Mouse (Mus musculus) midbrain, embryonic 12.5 days (tissue): ENCODE measurements at regions not wholly inside any gene's neighbourhood (a gene's known extent, or its start where the extent isn't known, plus 50 kb on each side); places are given as distances from the start of the nearest gene placed in this dataset.

ENCODE experiments used
- ATAC-seq: fragments of 200-750 bp; cut with Nextera tagmentation; 2 replicates; pipeline ENCODE4 v1.8.0; 2017; ENCODE audit warnings: low read depth, moderate TSS enrichment, moderate library complexity; ENCODE audit not compliant: low FRiP score
- H3K27ac ChIP-seq: fragments of 300-500 bp; sonication (generic); replicated peaks from 2 replicates; pipeline ENCODE4 v1.5.1; 2016; ENCODE audit warnings: mild to moderate bottlenecking
- H3K27me3 ChIP-seq: fragments of 300-500 bp; sonication (generic); 2 replicates; pipeline ENCODE4 v1.6.1; 2016; ENCODE audit warnings: mild to moderate bottlenecking
- H3K36me3 ChIP-seq: fragments of 300-500 bp; sonication (generic); 2 replicates; pipeline ENCODE4 v1.6.1; 2016
- H3K4me1 ChIP-seq: fragments of 300-500 bp; sonication (generic); 2 replicates; pipeline ENCODE4 v1.6.1; 2016
- H3K4me2 ChIP-seq: fragments of 300-500 bp; sonication (generic); replicated peaks from 2 replicates; pipeline ENCODE4 v1.6.1; 2016; ENCODE audit warnings: mild to moderate bottlenecking, moderate library complexity
- H3K4me3 ChIP-seq: fragments of 300-500 bp; sonication (generic); 2 replicates; pipeline ENCODE4 v1.5.1; 2016; ENCODE audit warnings: mild to moderate bottlenecking
- H3K9ac ChIP-seq: fragments of 300-500 bp; sonication (generic); replicated peaks from 2 replicates; pipeline ENCODE4 v1.6.1; 2016; ENCODE audit warnings: mild to moderate bottlenecking, moderate library complexity
- H3K9me3 ChIP-seq: fragments of 300-500 bp; sonication (generic); 2 replicates; pipeline ENCODE4 v1.6.1; 2016; ENCODE audit warnings: mild to moderate bottlenecking
- WGBS: fragments of 180-500 bp; shearing (Covaris S2); methylation state at CpG from one replicate; pipeline ENCODE4 v1.1.7; 2016; 5-methylcytosine and 5-hydroxymethylcytosine counted together

- H3K4me1 ChIP-seq = no peaks in the 10 kb centered on the region
- H3K27ac ChIP-seq = no peak overlapping the region
- no peak overlapping the region for H3K4me2 ChIP-seq
- H3K36me3 ChIP-seq = no peaks in the 10 kb centered on the region
- WGBS = 87% methylated on average over 3 of the region's 3 CpGs
- no peak overlapping the region for H3K4me3 ChIP-seq
- H3K27me3 ChIP-seq = no peaks in the 10 kb centered on the region
- no peaks in the 10 kb centered on the region for H3K9me3 ChIP-seq
- no peak for ATAC-seq
- H3K9ac ChIP-seq = no peak overlapping the region
Observed at GRCm38 (mm10) chr1:23462411-23462810, 64.8 kb upstream of the Ogfrl1 start.

GRCm38 (mm10) chr1:23464081-23464480, 66.5 kb upstream of the Ogfrl1 start:
- Histone ChIP-seq H3K4me2 (no peak overlapping the region), H3K4me3 (no peak overlapping the region), H3K27me3 (no peaks in the 10 kb centered on the region), H3K4me1 (no peaks in the 10 kb centered on the region), H3K9me3 (no peaks in the 10 kb centered on the region), H3K9ac (no peak overlapping the region), H3K36me3 (no peaks in the 10 kb centered on the region), H3K27ac (no peak overlapping the region)
- ATAC-seq = no peak
- 77% methylated on average over 3 of the region's 3 CpGs for WGBS

GRCm38 (mm10) chr1:23466340-23466739, 68.8 kb upstream of the Ogfrl1 start:
- H3K36me3 ChIP-seq = no peaks in the 10 kb centered on the region
- no peak overlapping the region for H3K4me3 ChIP-seq
- no peak overlapping the region for H3K9ac ChIP-seq
- H3K4me2 ChIP-seq = no peak overlapping the region
- H3K27ac ChIP-seq = no peak overlapping the region
- no peak for ATAC-seq
- no peaks in the 10 kb centered on the region for H3K9me3 ChIP-seq
- no peaks in the 10 kb centered on the region for H3K4me1 ChIP-seq
- WGBS = 79% methylated on average over 7 of the region's 7 CpGs
- no peaks in the 10 kb centered on the region for H3K27me3 ChIP-seq

- no peak overlapping the region for H3K4me3 ChIP-seq
- H3K36me3 ChIP-seq = no peaks in the 10 kb centered on the region
- no peak for ATAC-seq
- H3K4me1 ChIP-seq = no peaks in the 10 kb centered on the region
- H3K9me3 ChIP-seq = no peaks in the 10 kb centered on the region
- WGBS = 91% methylated on average over 2 of the region's 2 CpGs
- no peak overlapping the region for H3K4me2 ChIP-seq
- H3K27me3 ChIP-seq = no peaks in the 10 kb centered on the region
- H3K9ac ChIP-seq = no peak overlapping the region
- no peak overlapping the region for H3K27ac ChIP-seq
Observed at GRCm38 (mm10) chr1:23467405-23467804, 69.8 kb upstream of the Ogfrl1 start.

GRCm38 (mm10) chr1:23480776-23481320, 83.3 kb upstream of the Ogfrl1 start:
- H3K4me1 ChIP-seq = no peaks in the 10 kb centered on the region
- H3K36me3 ChIP-seq = no peaks in the 10 kb centered on the region
- H3K4me3 ChIP-seq = no peak overlapping the region
- H3K27ac ChIP-seq = no peak overlapping the region
- H3K9ac ChIP-seq = no peak overlapping the region
- no peak overlapping the region for H3K4me2 ChIP-seq
- 87% methylated on average over 5 of the region's 5 CpGs for WGBS
- H3K27me3 ChIP-seq = no peaks in the 10 kb centered on the region
- no peaks in the 10 kb centered on the region for H3K9me3 ChIP-seq
- no peak for ATAC-seq

- no peaks in the 10 kb centered on the region for H3K27me3 ChIP-seq
- no peaks in the 10 kb centered on the region for H3K36me3 ChIP-seq
- H3K4me1 ChIP-seq = no peaks in the 10 kb centered on the region
- no peak overlapping the region for H3K9ac ChIP-seq
- no peak overlapping the region for H3K4me2 ChIP-seq
- ATAC-seq = no peak
- 58% methylated on average over 1 of the region's 1 CpGs for WGBS
- H3K27ac ChIP-seq = no peak overlapping the region
- no peak overlapping the region for H3K4me3 ChIP-seq
- H3K9me3 ChIP-seq = no peaks in the 10 kb centered on the region
Observed at GRCm38 (mm10) chr1:23484566-23484965, 87.0 kb upstream of the Ogfrl1 start.

GRCm38 (mm10) chr1:23485150-23485775, 87.7 kb upstream of the Ogfrl1 start:
- no peak overlapping the region for H3K27ac ChIP-seq
- no peak overlapping the region for H3K9ac ChIP-seq
- no peak overlapping the region for H3K4me2 ChIP-seq
- H3K27me3 ChIP-seq = no peaks in the 10 kb centered on the region
- ATAC-seq = no peak
- WGBS = 78% methylated on average over 3 of the region's 3 CpGs
- no peaks in the 10 kb centered on the region for H3K4me1 ChIP-seq
- no peak overlapping the region for H3K4me3 ChIP-seq
- no peaks in the 10 kb centered on the region for H3K36me3 ChIP-seq
- H3K9me3 ChIP-seq = no peaks in the 10 kb centered on the region

GRCm38 (mm10) chr1:23487031-23487430, 89.5 kb upstream of the Ogfrl1 start:
- no peak overlapping the region for H3K9ac ChIP-seq
- no peaks in the 10 kb centered on the region for H3K9me3 ChIP-seq
- ATAC-seq = no peak

GRCm38 (mm10) chr1:23490640-23491039, 93.1 kb upstream of the Ogfrl1 start:
- Histone ChIP-seq H3K36me3 (no peaks in the 10 kb centered on the region), H3K27ac (no peak overlapping the region), H3K4me1 (no peaks in the 10 kb centered on the region), H3K9ac (no peak overlapping the region), H3K4me3 (no peak overlapping the region), H3K27me3 (no peaks in the 10 kb centered on the region), H3K9me3 (no peaks in the 10 kb centered on the region), H3K4me2 (no peak overlapping the region)
- 68% methylated on average over 10 of the region's 10 CpGs for WGBS
- no peak for ATAC-seq

More at GRCm38 (mm10) chr1:23487031-23487430, 89.5 kb upstream of the Ogfrl1 start:
- H3K36me3 ChIP-seq = no peaks in the 10 kb centered on the region
- no peaks in the 10 kb centered on the region for H3K4me1 ChIP-seq
- no peak overlapping the region for H3K4me3 ChIP-seq
- no peak overlapping the region for H3K4me2 ChIP-seq
- H3K27ac ChIP-seq = no peak overlapping the region
- no peaks in the 10 kb centered on the region for H3K27me3 ChIP-seq

GRCm38 (mm10) chr1:23491041-23491440, 93.5 kb upstream of the Ogfrl1 start:
- 82% methylated on average over 6 of the region's 6 CpGs for whole genome bisulfite sequencing
- H3K4me2 ChIP-seq = no peak overlapping the region
- H3K4me3 ChIP-seq = no peak overlapping the region
- no peaks in the 10 kb centered on the region for H3K4me1 ChIP-seq
- H3K9ac ChIP-seq = no peak overlapping the region
- peak; percentile 48; the same call in 1 of the 2 replicates for ATAC-seq
- no peak overlapping the region for H3K27ac ChIP-seq
- no peaks in the 10 kb centered on the region for H3K36me3 ChIP-seq
- H3K9me3 ChIP-seq = no peaks in the 10 kb centered on the region
- H3K27me3 ChIP-seq = no peaks in the 10 kb centered on the region

- Histone ChIP-seq H3K9ac (no peak overlapping the region), H3K36me3 (no peaks in the 10 kb centered on the region), H3K27ac (no peak overlapping the region), H3K4me3 (no peak overlapping the region), H3K4me2 (no peak overlapping the region), H3K4me1 (no peaks in the 10 kb centered on the region), H3K27me3 (no peaks in the 10 kb centered on the region), H3K9me3 (no peaks in the 10 kb centered on the region)
- ATAC-seq = no peak
Observed at GRCm38 (mm10) chr1:23492981-23493380, 95.4 kb upstream of the Ogfrl1 start.

GRCm38 (mm10) chr1:23495412-23495811, 97.8 kb upstream of the Ogfrl1 start:
- Histone ChIP-seq H3K4me1 (no peaks in the 10 kb centered on the region), H3K36me3 (no peaks in the 10 kb centered on the region), H3K4me2 (no peak overlapping the region), H3K27ac (no peak overlapping the region), H3K9me3 (no peaks in the 10 kb centered on the region), H3K27me3 (no peaks in the 10 kb centered on the region), H3K9ac (no peak overlapping the region), H3K4me3 (no peak overlapping the region)
- WGBS = 55% methylated on average over 4 of the region's 4 CpGs
- ATAC-seq = no peak

- H3K4me1 ChIP-seq = no peaks in the 10 kb centered on the region
- no peak overlapping the region for H3K4me2 ChIP-seq
- no peak for ATAC-seq
- H3K36me3 ChIP-seq = no peaks in the 10 kb centered on the region
- H3K9ac ChIP-seq = no peak overlapping the region
- H3K27ac ChIP-seq = no peak overlapping the region
- no peak overlapping the region for H3K4me3 ChIP-seq
- H3K27me3 ChIP-seq = no peaks in the 10 kb centered on the region
- 27% methylated on average over 2 of the region's 2 CpGs for WGBS
- H3K9me3 ChIP-seq = no peaks in the 10 kb centered on the region
Observed at GRCm38 (mm10) chr1:23520113-23520512, 122.5 kb upstream of the Ogfrl1 start.
